Comparison of ENCODE assay signal across 1 mouse cellular context in the genomic region with DNA sequence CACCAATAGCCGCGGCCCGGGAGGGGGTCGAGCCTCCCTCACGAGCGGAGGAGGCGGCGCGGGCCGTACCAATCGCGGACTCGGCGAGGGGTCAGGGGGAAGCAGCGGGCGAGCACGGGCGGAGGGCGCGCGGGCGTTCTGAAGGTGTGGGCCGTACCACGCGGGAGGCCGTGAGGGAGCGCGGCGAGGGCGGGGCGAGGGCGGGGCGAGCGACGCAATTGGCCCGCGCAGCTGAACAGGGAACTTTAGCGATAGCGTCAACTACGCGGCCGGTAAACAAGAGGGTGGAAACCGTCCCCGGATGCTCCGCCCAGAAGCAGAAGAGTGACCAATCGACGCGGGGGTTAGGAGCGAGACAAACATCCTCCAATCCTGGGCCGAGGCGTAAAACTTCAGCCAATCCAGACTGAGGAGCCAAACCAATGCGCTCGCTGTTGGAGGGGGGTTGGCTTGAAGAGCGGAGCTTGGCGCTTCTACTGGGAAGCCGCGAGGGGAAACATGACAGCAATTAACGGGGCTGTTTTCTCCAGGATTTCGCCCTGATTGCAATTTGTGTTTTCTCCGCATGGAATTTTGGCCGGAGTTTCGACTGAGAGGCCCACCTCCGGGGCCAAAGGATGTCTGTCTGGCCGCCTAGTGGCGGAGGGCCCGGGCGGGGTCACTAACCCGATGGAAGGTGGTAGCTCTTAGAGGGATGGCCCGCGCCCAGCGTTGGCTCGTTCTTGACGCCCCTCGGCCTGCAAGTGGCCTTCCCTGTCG.
TF ChIP-seq lines count a peak whose summit lies in the region.

A gene (minus strand): TSS at position 146 of the 759 bp plus-strand sequence.

TF ChIP-seq in MEL, 35 proteins besides CTCF, POLR2A, EP300 and RAD21 (continued from another document):
- TF ChIP-seq USF1 (IDR thresholded peaks at IDR 0.05; ENCODE audit: low read depth, low read length) (peak; percentile 43), NELFE (IDR thresholded peaks at IDR 0.05; ENCODE audit: low read depth, low read length) (peak; percentile 44), E2F4 (IDR thresholded peaks at IDR 0.05; ENCODE audit: borderline replicate concordance, low read depth, low read length) (0 out of 2 replicates have a peak, but pooled peaks have one; percentile 31), CHD1 (IDR thresholded peaks at IDR 0.05; ENCODE audit: low read depth, low read length) (peak; percentile 99), GATA1 (IDR thresholded peaks at IDR 0.05; ENCODE audit: low read depth, low read length) (peak; percentile 28; the same call in 1 of the 2 replicates), RCOR1 (IDR thresholded peaks at IDR 0.05; ENCODE audit: low read depth, low read length) (no peak)
